Mouse (Mus musculus): ENCODE data around the gene Tle3. TPM values are rescaled to one million over a fixed set of nuclear protein-coding genes. Genes with fewer than 3 reads are reported as not detected.

Gene Tle3
- polyA plus RNA-seq, 1 experiment from 2014 or later: 6.4 TPM

DNA sequence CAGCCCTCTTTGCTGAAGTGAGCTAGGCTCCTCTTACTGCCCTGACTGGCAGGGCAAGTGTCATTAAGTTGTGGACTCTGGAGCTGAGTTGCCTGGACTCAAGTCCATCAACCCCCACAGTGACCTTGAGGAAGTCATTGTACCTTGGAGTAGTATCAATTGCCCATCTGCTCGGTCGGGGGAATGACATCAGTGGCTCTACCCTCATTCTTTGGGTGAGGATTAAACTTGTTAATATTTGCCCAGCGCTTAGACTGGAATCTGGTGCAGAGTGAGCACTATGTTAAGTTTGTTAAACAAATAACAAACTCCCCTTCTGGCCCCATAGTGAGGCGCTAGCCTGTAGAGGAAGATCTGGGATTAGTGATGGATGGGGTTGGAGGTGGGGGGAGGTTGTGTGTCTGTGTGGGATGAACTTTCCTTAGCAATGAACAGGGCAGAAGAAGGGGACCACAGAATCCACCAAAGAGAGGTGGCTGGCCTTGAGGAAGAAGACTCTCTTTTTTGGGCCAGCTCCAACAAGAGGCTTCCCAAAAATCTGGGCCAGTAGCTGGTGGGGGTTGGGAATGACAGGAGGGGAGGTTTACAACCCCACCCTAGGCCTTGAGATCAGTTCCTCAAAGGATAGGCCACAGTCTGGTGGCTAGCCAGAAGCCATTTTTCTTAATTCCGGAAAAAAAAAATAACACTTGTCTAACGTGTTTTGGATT lies 4.2 kb upstream of the Tle3 start:
- no peak overlapping the region for H3K4me3 ChIP-seq (ENCODE audit: control insufficient read depth in 1 of 2, insufficient read depth in 1 of 2, low read depth in 1 of 2, low read length in 2 of 2)

DNA sequence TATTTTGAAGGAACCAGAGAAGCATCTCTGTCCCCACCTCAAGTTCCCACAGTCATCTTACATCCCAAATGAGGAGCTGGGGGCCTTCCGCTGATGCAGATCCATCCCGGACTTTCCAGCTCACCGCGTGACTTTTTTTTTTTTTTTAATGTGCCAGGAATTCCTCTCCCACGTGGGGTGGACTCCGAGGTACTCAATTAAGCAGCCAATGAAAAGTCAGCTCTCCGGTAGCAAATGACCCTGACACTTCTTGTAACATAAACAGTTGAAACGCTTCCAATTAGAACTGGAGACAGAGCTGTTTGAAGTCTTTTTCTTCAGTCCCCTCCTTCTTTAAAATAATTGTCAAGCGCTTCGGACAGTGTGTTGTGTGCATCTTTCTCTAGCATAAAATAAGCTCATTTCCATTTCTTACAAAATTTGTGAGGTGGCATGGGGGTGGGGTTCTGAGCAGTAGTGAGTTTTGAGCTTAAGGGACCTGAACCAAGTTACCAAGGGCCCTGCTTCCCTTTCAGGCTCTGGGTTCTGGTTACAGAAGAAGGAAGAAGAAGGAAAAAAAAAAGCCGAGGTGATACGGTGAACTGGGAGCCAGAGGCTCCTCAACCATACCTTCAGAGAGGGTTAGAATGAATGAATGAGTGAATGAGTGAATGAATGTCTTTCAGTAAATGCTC lies 3.5 kb upstream of the Tle3 start:
- H3K4me3 ChIP-seq (ENCODE audit: control insufficient read depth in 1 of 2, insufficient read depth in 1 of 2, low read depth in 1 of 2, low read length in 2 of 2): peak overlapping the region in 1 of 2 experiments; percentile 23; a peak in 2 of 4 replicates
- H3K27me3 ChIP-seq (ENCODE audit: control insufficient read depth, insufficient read depth, low read length): peaks cover 46% of the 10 kb centered on the region
- WGBS: 2% methylated on average over 12 of the region's 12 CpGs
- H3K36me3 ChIP-seq (ENCODE audit: control insufficient read depth, insufficient read depth, low read length): no peaks in the 10 kb centered on the region
- H3K27ac ChIP-seq (replicated peaks in 1 of 2; ENCODE audit: control insufficient read depth in 1 of 2, insufficient read depth in 1 of 2, low read depth in 2 of 2, low read length in 2 of 2): 0 out of 4 replicates have a peak overlapping the region, but pooled peaks of 1 of the 2 experiments have one; percentile 8
- H3K4me1 ChIP-seq (ENCODE audit: control insufficient read depth in 2 of 2, insufficient read depth in 2 of 2, low read length in 2 of 2): peaks cover 26 to 40% of the 10 kb centered on the region in 2 experiments
- ATAC-seq (ENCODE audit: insufficient number of reproducible peaks, insufficient read depth, low FRiP score, low read depth): no peak
- 0 out of 2 replicates have a peak overlapping the region, but pooled peaks have one; percentile 48 for H3K9ac ChIP-seq (ENCODE audit: low read length)
- peak overlapping the region; percentile 96 for H3K4me2 ChIP-seq (ENCODE audit: low read length)
- H3K9me3 ChIP-seq (ENCODE audit: control insufficient read depth, low read length): no peaks in the 10 kb centered on the region

More for the DNA sequence above, 4.2 kb upstream of the Tle3 start:
- Histone ChIP-seq H3K9ac (ENCODE audit: low read length) (no peak overlapping the region), H3K27me3 (ENCODE audit: control insufficient read depth, insufficient read depth, low read length) (peaks cover 53% of the 10 kb centered on the region), H3K27ac (replicated peaks in 1 of 2; ENCODE audit: control insufficient read depth in 1 of 2, insufficient read depth in 1 of 2, low read depth in 2 of 2, low read length in 2 of 2) (no peak overlapping the region), H3K4me2 (ENCODE audit: low read length) (no peak overlapping the region), H3K9me3 (ENCODE audit: control insufficient read depth, low read length) (no peaks in the 10 kb centered on the region), H3K4me1 (ENCODE audit: control insufficient read depth in 2 of 2, insufficient read depth in 2 of 2, low read length in 2 of 2) (peaks cover 26 to 37% of the 10 kb centered on the region in 2 experiments), H3K36me3 (ENCODE audit: control insufficient read depth, insufficient read depth, low read length) (no peaks in the 10 kb centered on the region)
- WGBS: 37% methylated on average over 6 of the region's 6 CpGs
- no peak for ATAC-seq (ENCODE audit: insufficient number of reproducible peaks, insufficient read depth, low FRiP score, low read depth)

DNA sequence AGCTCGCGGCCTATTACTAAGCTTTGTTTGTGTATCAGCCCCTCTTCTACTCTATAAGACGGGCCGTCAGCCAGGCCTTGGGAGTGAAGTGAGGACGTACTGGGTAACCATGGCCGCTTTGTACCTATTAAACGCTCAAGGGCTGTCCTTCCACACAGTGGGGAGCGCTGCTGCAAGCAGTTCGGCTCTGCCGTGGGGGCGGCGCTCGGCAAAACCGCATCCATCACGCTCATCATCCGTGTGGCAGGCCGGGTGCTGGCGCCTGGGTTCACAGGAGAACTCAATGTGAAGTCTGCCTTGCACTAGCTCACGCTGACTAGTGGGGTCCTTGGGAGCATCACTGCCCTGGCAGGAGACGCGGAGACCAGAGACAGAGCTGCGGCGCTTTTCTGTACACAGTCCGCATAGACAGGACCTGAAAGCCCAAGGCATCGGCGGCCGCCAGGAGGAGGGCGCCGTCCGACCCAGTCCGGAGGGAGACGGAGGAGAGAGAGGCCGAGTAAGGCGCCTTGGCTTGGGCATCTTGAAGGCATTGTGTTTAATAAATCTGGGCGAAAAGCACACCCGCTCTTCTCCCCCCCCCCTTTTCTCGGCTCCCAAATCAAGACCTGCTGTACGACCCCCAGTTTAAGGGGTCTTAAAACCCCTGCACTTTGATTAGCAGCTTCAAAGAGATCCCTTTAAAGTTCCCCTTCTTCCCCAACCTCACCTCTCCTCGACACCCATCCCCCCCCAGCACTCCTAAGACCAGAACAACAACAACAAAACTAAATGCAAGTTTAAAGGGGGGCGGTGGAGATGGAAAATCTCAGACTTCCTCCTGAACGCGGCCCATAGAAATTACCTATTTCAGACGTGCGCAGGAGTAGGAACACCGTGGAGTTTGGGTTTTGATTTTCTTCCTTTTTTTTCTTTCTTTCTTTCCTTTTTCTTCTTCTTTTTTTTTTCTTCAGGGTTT lies 2.6 kb upstream of the Tle3 start:
- no peaks in the 10 kb centered on the region for H3K9me3 ChIP-seq (ENCODE audit: control insufficient read depth, low read length)
- ATAC-seq (ENCODE audit: insufficient number of reproducible peaks, insufficient read depth, low FRiP score, low read depth): no peak
- under 1% methylated on average over 44 of the region's 45 CpGs for WGBS
- H3K27me3 ChIP-seq (ENCODE audit: control insufficient read depth, insufficient read depth, low read length): peaks cover 43% of the 10 kb centered on the region
- 0 out of 4 replicates have a peak overlapping the region, but pooled peaks of 1 of the 2 experiments have one; percentile 8 for H3K27ac ChIP-seq (replicated peaks in 1 of 2; ENCODE audit: control insufficient read depth in 1 of 2, insufficient read depth in 1 of 2, low read depth in 2 of 2, low read length in 2 of 2)
- peak overlapping the region; percentile 23 to 26 for H3K4me3 ChIP-seq (ENCODE audit: control insufficient read depth in 1 of 2, insufficient read depth in 1 of 2, low read depth in 1 of 2, low read length in 2 of 2)
- no peaks in the 10 kb centered on the region for H3K36me3 ChIP-seq (ENCODE audit: control insufficient read depth, insufficient read depth, low read length)
- peak overlapping the region; percentile 48 for H3K9ac ChIP-seq (ENCODE audit: low read length)
- peaks cover 28 to 48% of the 10 kb centered on the region in 2 experiments for H3K4me1 ChIP-seq (ENCODE audit: control insufficient read depth in 2 of 2, insufficient read depth in 2 of 2, low read length in 2 of 2)
- H3K4me2 ChIP-seq (ENCODE audit: low read length): peak overlapping the region; percentile 96

DNA sequence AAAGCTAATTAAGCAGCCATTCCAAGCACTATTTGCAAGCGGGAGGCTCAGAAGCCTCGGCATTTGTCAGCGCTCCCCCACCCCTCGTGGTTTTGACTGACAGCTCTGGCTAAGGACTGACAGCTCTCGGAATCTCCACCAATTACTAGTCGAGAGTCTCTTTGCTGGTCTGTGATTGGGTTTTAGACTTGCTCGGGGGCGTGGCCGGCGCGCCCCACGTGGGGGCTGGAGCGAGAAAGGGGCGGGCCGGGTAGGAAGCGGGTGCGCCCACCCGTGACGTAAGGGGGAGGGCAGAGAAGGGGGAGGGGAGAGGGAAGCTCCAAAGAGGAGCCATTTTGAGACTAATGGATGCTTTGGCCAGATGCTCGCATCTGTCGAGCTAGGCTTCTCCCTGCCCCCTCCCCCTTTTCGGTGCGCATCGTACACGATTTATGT lies 1.7 kb upstream of the Tle3 start:
- Histone ChIP-seq H3K4me2 (ENCODE audit: low read length) (peak overlapping the region; percentile 96), H3K4me1 (ENCODE audit: control insufficient read depth in 2 of 2, insufficient read depth in 2 of 2, low read length in 2 of 2) (peaks cover 28 to 56% of the 10 kb centered on the region in 2 experiments), H3K27ac (replicated peaks in 1 of 2; ENCODE audit: control insufficient read depth in 1 of 2, insufficient read depth in 1 of 2, low read depth in 2 of 2, low read length in 2 of 2) (peak overlapping the region; percentile 51 to 72; a peak in 3 of 4 replicates), H3K9ac (ENCODE audit: low read length) (peak overlapping the region; percentile 77), H3K4me3 (ENCODE audit: control insufficient read depth in 1 of 2, insufficient read depth in 1 of 2, low read depth in 1 of 2, low read length in 2 of 2) (peak overlapping the region; percentile 51 to 74), H3K27me3 (ENCODE audit: control insufficient read depth, insufficient read depth, low read length) (peaks cover 43% of the 10 kb centered on the region), H3K36me3 (ENCODE audit: control insufficient read depth, insufficient read depth, low read length) (no peaks in the 10 kb centered on the region), H3K9me3 (ENCODE audit: control insufficient read depth, low read length) (no peaks in the 10 kb centered on the region)
- peak; percentile 79 for ATAC-seq (ENCODE audit: insufficient number of reproducible peaks, insufficient read depth, low FRiP score, low read depth)
- 2% methylated on average over 18 of the region's 25 CpGs for WGBS

DNA sequence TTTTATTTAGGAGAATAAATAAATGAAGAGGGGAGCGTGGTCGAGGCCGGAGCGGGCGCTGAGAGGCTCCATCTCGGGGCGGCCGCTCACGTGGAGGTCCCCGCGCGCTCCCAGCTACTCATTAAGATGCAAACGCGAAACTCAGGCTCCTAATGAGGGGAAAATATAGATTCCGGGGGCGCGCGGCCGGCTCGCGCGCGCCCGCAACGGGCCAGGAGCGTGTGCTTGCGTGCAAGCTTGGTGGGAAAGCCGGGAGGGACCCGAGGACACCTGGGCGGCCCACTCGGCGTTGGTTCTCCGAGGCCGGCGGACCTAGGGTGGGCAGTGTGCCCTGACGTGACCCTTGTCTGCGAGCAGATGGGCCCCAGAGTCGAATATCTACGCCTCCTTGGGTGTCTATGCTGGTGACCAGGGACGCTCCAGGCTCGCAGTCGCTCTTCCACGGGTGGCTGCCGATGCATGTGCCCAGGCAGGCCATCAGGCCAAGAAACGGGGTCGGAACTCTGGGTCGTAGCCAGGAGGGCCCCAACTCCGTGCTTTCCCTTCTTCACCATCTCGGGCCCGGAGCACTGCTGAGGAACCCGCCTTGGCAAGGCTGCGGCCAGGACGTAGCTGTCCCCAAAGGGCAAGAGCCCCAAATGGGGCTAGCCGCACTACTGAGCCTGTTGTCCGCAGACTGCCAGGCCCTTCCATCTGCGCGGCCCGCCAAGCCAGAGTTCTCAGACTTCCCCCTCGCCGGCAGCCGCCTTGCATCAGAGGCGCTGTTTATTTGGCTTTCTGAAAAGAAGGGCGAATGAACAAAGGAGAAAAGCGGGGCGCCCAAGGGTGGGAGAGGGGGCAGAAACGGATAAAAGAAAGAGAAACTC lies 1.0 kb upstream of the Tle3 start:
- peak overlapping the region; percentile 77 for H3K9ac ChIP-seq (ENCODE audit: low read length)
- H3K4me2 ChIP-seq (ENCODE audit: low read length): peak overlapping the region; percentile 96
- H3K27me3 ChIP-seq (ENCODE audit: control insufficient read depth, insufficient read depth, low read length): peaks cover 43% of the 10 kb centered on the region
- H3K9me3 ChIP-seq (ENCODE audit: control insufficient read depth, low read length): no peaks in the 10 kb centered on the region
- ATAC-seq (ENCODE audit: insufficient number of reproducible peaks, insufficient read depth, low FRiP score, low read depth): peak; percentile 15; the same call in 1 of the 2 replicates
- peaks cover 2% of the 10 kb centered on the region; the same call in 1 of the 2 replicates for H3K36me3 ChIP-seq (ENCODE audit: control insufficient read depth, insufficient read depth, low read length)
- H3K4me1 ChIP-seq (ENCODE audit: control insufficient read depth in 2 of 2, insufficient read depth in 2 of 2, low read length in 2 of 2): peaks cover 28 to 62% of the 10 kb centered on the region in 2 experiments
- H3K27ac ChIP-seq (replicated peaks in 1 of 2; ENCODE audit: control insufficient read depth in 1 of 2, insufficient read depth in 1 of 2, low read depth in 2 of 2, low read length in 2 of 2): peak overlapping the region; percentile 51 to 72; a peak in 3 of 4 replicates
- H3K4me3 ChIP-seq (ENCODE audit: control insufficient read depth in 1 of 2, insufficient read depth in 1 of 2, low read depth in 1 of 2, low read length in 2 of 2): peak overlapping the region; percentile 51 to 74
- WGBS: 2% methylated on average over 66 of the region's 66 CpGs

DNA sequence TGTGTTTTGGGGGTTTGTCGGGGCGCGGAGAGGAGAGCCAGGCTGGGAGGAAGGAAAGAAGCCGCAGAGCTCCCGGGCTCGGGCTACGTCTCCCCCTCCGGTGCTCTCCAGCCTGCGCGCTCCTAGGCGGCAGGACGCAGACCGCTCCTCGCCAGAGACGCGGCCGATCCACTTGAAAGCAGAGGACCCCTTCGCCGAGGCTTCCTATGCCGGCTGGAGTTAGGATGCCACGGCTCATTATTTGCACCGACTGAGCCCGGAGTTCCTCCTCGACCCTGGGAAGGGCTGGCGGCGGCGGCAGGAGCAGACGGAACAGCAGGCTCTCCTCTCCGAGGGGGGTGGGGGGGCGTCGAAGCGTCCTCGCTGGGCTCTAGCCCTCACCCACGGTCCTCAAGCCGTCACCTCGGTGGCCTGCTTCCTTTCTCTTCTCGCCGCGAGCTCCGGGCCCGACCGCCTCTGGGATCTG lies 377 bp downstream of the Tle3 start:
- Histone ChIP-seq H3K27ac (replicated peaks in 1 of 2; ENCODE audit: control insufficient read depth in 1 of 2, insufficient read depth in 1 of 2, low read depth in 2 of 2, low read length in 2 of 2) (peak overlapping the region; percentile 67 to 69), H3K4me1 (ENCODE audit: control insufficient read depth in 2 of 2, insufficient read depth in 2 of 2, low read length in 2 of 2) (peaks cover 31 to 71% of the 10 kb centered on the region in 2 experiments), H3K9me3 (ENCODE audit: control insufficient read depth, low read length) (no peaks in the 10 kb centered on the region), H3K27me3 (ENCODE audit: control insufficient read depth, insufficient read depth, low read length) (peaks cover 43% of the 10 kb centered on the region), H3K36me3 (ENCODE audit: control insufficient read depth, insufficient read depth, low read length) (peaks cover 14% of the 10 kb centered on the region), H3K4me3 (ENCODE audit: control insufficient read depth in 1 of 2, insufficient read depth in 1 of 2, low read depth in 1 of 2, low read length in 2 of 2) (peak overlapping the region; percentile 60 to 74), H3K4me2 (ENCODE audit: low read length) (peak overlapping the region; percentile 96), H3K9ac (ENCODE audit: low read length) (peak overlapping the region; percentile 86)
- WGBS: under 1% methylated on average over 42 of the region's 42 CpGs
- no peak for ATAC-seq (ENCODE audit: insufficient number of reproducible peaks, insufficient read depth, low FRiP score, low read depth)
